Mouse (Mus musculus): Measurements from ENCODE around the gene Gm49403.

GRCm38 (mm10) chr19:8929224-8930088, 45.7 kb downstream of the Gm49403 start, which contains the start of the genes Rom1 and Eml3:
- TF ChIP-seq CTCF (conservative IDR thresholded peaks at IDR 0.05; ENCODE audit: low read length), result no peak
- TF ChIP-seq POU5F1 (IDR thresholded peaks at IDR 0.05; ENCODE audit: borderline replicate concordance, low read length), result no peak
- no peak for TF ChIP-seq NANOG (IDR thresholded peaks at IDR 0.05; ENCODE audit: borderline replicate concordance, low read length)
